Mouse (Mus musculus): ENCODE data around the gene Tbccd1. TPM values are rescaled to one million over a fixed set of nuclear protein-coding genes. Genes with fewer than 3 reads are reported as not detected.

The Tbccd1 gene
- polyA plus RNA-seq (2014; fragmentation: Nextera tagmentation; extraction: Ambion mirVana), result 28.9 and 31.9 TPM in 2 replicates

DNA sequence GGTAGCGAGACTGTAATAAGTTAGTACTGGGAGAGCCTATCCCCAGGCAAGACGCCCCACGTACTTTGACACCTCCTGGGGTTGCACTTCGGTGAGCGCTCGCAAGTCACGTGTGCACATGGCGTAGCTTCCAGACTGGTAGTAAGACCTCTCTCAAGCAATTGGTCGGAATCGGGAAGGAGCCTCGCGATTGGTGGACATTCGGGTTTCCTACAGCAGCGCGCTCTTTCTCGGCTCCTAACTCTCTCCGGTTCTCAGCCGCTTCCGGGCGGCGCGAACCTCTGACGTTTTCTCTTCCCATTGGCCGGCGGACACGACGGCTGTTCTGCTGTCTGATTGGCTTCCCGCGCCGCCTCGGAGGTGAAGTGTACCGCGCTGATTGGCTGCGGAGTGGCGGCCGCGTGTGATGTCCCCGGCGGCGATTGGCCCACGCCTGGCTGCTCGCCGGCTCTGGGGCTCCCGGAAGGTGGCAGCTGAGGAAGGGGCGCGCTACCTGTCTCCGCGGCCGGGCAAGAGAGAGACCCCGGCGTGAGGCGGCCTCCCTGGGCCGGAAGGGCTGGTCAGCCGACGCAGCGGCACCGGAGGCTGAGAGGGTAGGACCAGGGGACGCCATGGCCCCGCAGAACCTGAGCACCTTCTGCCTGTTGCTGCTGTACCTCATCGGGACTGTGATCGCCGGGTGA, at the start of gene Tbccd1, which contains the start of gene Dnajb11:
Gene Tbccd1 (minus strand): TSS at position 239 of the 683 bp plus-strand sequence.
Gene Dnajb11 (plus strand): TSS at position 415 of the 683 bp plus-strand sequence.
- H3K27me3 ChIP-seq (replicated peaks; ENCODE audit: control insufficient read depth, insufficient read depth, low read length), result no peaks in the 10 kb centered on the region
- DNase-seq (ENCODE audit: low spot score) (peak; percentile 98), ATAC-seq (replicated peaks; ENCODE audit: low FRiP score, low TSS enrichment, low read depth) (peak; percentile 100)
- H3K9me3 ChIP-seq (ENCODE audit: control insufficient read depth, low read length), result no peaks in the 10 kb centered on the region
- peaks cover 16% of the 10 kb centered on the region for H3K36me3 ChIP-seq (ENCODE audit: control insufficient read depth, insufficient read depth, low read length)
- H3K9ac ChIP-seq (ENCODE audit: low read length), result peak within 1 kb of the TSS; percentile 85
- peak within 1 kb of the TSS; percentile 91 for H3K4me2 ChIP-seq (ENCODE audit: low read length)
- H3K4me3 ChIP-seq (ENCODE audit: low read depth, low read length), result peak within 1 kb of the TSS; percentile 81
- under 1% methylated on average over 62 of the region's 62 CpGs for WGBS
- H3K4me1 ChIP-seq (replicated peaks; ENCODE audit: control insufficient read depth, insufficient read depth, low read length), result peaks cover 12% of the 10 kb centered on the region
- H3K27ac ChIP-seq (ENCODE audit: low read depth), result peak within 1 kb of the TSS; percentile 55

DNA sequence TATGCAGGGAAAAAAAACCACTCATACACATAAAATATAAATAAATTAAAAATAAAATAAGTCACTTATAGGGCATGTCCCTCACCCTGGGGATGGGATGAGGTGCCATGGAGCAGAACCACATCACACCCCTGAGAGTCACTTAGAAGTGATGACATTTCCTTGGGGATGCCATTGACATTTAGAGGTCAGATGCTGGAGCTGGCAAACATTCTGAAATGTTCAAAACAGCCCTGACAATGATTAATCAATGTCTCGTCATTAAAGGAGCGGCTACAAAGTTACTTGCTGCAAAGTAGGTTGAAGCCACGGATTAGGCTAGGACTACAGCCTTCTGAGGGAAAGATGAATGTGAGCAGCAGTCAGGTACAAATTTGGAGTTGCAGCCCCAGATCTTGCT, 43.9 kb upstream of the Tbccd1 start:
- DNase-seq (ENCODE audit: low spot score), result no peak
- Histone ChIP-seq H3K36me3 (ENCODE audit: control insufficient read depth, insufficient read depth, low read length) (no peaks in the 10 kb centered on the region), H3K9ac (ENCODE audit: low read length) (no peak overlapping the region), H3K4me3 (ENCODE audit: low read depth, low read length) (no peak overlapping the region), H3K4me1 (replicated peaks; ENCODE audit: control insufficient read depth, insufficient read depth, low read length) (no peaks in the 10 kb centered on the region), H3K27me3 (replicated peaks; ENCODE audit: control insufficient read depth, insufficient read depth, low read length) (no peaks in the 10 kb centered on the region), H3K27ac (ENCODE audit: low read depth) (no peak overlapping the region), H3K9me3 (ENCODE audit: control insufficient read depth, low read length) (no peaks in the 10 kb centered on the region), H3K4me2 (ENCODE audit: low read length) (no peak overlapping the region)
- no peak for ATAC-seq (replicated peaks; ENCODE audit: low FRiP score, low TSS enrichment, low read depth)
- WGBS, result 58% methylated on average over 3 of the region's 3 CpGs

DNA sequence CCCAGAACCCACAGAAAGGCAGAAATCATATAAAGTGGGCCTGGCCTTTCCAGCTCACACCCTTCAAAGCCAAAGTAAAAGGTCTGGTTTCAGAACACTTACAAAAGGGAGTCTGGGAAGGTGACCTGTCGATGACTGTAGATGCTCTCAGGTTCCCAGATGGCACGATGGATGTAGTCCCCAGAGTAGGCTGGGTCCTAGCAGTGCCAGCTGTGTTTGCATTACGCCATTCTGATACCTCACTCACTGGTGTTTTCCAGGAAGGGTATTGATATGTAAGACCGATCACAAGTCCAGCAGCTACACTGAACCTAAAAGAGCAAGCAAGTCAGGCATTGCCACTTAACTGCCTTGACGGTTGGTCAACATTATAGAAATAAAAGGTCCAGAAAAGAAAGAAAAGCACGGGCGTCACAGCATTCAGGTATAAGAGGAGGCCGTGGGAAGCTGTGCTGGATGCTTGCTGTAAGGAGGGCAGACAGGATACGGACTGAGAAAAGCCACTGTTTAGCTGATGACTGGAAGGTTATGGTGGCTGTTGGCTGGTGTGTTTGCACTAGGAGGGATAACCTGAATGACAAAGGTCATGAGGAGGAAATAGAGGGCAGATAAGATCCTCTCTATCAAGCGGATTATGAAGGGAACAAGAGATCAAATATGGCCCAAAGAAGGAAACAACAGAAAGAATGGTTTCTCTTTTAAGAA, 42.5 kb upstream of the Tbccd1 start:
- H3K27me3 ChIP-seq (replicated peaks; ENCODE audit: control insufficient read depth, insufficient read depth, low read length), result no peaks in the 10 kb centered on the region
- no peak overlapping the region for H3K4me2 ChIP-seq (ENCODE audit: low read length)
- no peak overlapping the region for H3K4me3 ChIP-seq (ENCODE audit: low read depth, low read length)
- H3K36me3 ChIP-seq (ENCODE audit: control insufficient read depth, insufficient read depth, low read length), result no peaks in the 10 kb centered on the region
- no peaks in the 10 kb centered on the region for H3K9me3 ChIP-seq (ENCODE audit: control insufficient read depth, low read length)
- H3K4me1 ChIP-seq (replicated peaks; ENCODE audit: control insufficient read depth, insufficient read depth, low read length), result no peaks in the 10 kb centered on the region
- DNase-seq (ENCODE audit: low spot score) (no peak), ATAC-seq (replicated peaks; ENCODE audit: low FRiP score, low TSS enrichment, low read depth) (no peak)
- WGBS, result 72% methylated on average over 10 of the region's 10 CpGs
- H3K27ac ChIP-seq (ENCODE audit: low read depth), result no peak overlapping the region
- H3K9ac ChIP-seq (ENCODE audit: low read length), result no peak overlapping the region

DNA sequence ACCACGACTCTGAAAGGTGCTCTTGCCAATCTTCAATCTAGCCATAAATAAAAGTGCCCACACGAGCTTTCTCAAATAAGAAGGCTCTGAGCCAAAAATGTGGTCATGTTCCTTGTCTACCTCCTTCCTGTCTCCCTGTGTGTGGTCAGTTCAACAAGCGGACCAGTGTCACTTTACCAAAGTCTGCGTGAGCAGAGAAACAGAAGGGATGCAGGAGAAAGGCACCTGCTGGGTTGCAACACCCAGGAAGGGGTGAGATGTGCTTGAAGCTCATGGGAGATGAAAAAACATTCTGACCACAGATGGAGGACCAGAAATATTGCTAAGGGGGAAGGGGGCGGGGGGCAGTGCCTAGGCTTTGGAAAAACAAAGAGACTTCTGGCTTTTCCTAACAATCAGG, 41.9 kb upstream of the Tbccd1 start:
- Histone ChIP-seq H3K9me3 (ENCODE audit: control insufficient read depth, low read length) (no peaks in the 10 kb centered on the region), H3K27ac (ENCODE audit: low read depth) (no peak overlapping the region), H3K4me3 (ENCODE audit: low read depth, low read length) (no peak overlapping the region), H3K4me2 (ENCODE audit: low read length) (no peak overlapping the region), H3K9ac (ENCODE audit: low read length) (no peak overlapping the region), H3K36me3 (ENCODE audit: control insufficient read depth, insufficient read depth, low read length) (no peaks in the 10 kb centered on the region), H3K27me3 (replicated peaks; ENCODE audit: control insufficient read depth, insufficient read depth, low read length) (no peaks in the 10 kb centered on the region), H3K4me1 (replicated peaks; ENCODE audit: control insufficient read depth, insufficient read depth, low read length) (no peaks in the 10 kb centered on the region)
- no peak for DNase-seq (ENCODE audit: low spot score)
- WGBS, result 56% methylated on average over 5 of the region's 5 CpGs
- ATAC-seq (replicated peaks; ENCODE audit: low FRiP score, low TSS enrichment, low read depth), result no peak

DNA sequence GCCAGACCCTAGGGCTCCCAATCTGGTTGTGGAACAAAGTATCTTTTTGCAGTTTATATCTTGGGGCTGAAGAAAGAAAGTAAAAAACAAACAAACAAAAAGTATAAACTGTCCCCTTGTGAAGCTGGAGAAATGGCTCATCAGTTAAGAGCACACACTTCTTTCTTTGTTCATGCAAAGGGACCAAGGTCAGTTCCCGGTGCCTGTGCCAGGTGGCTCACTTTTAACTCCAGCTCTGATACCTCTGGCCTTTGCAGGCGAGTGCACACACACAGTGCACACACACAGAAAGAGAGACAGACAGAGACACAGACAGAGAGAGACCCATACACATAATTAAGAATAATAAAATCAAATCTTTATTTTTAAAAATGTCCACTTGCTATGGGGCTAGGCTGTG, 39.1 kb upstream of the Tbccd1 start:
- no peaks in the 10 kb centered on the region for H3K9me3 ChIP-seq (ENCODE audit: control insufficient read depth, low read length)
- H3K4me1 ChIP-seq (replicated peaks; ENCODE audit: control insufficient read depth, insufficient read depth, low read length), result no peaks in the 10 kb centered on the region
- no peak overlapping the region for H3K4me3 ChIP-seq (ENCODE audit: low read depth, low read length)
- ATAC-seq (replicated peaks; ENCODE audit: low FRiP score, low TSS enrichment, low read depth) (no peak), DNase-seq (ENCODE audit: low spot score) (no peak)
- H3K9ac ChIP-seq (ENCODE audit: low read length), result no peak overlapping the region
- no peaks in the 10 kb centered on the region for H3K36me3 ChIP-seq (ENCODE audit: control insufficient read depth, insufficient read depth, low read length)
- 75% methylated on average over 2 of the region's 2 CpGs for WGBS
- no peaks in the 10 kb centered on the region for H3K27me3 ChIP-seq (replicated peaks; ENCODE audit: control insufficient read depth, insufficient read depth, low read length)
- H3K4me2 ChIP-seq (ENCODE audit: low read length), result no peak overlapping the region
- H3K27ac ChIP-seq (ENCODE audit: low read depth), result no peak overlapping the region

DNA sequence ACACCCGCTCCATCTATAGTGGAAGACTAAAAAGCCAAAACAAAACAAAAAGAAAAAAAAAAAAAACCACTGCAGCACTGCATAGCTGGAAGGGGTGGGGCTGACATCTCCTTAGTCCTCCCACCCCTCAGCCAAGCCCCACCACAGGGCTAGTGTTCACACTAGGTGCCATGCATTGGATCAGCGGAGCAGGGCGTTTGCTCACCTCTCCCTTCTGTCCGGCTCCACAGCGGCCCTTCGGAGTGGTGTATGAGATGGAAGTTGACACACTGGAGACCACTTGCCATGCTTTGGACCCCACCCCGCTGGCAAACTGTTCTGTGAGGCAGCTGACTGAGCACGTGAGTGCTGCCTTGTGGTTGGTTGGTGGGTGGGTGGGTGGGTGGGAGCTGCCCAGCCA, 36.6 kb upstream of the Tbccd1 start:
- H3K27ac ChIP-seq (ENCODE audit: low read depth), result no peak overlapping the region
- H3K9ac ChIP-seq (ENCODE audit: low read length), result no peak overlapping the region
- H3K9me3 ChIP-seq (ENCODE audit: control insufficient read depth, low read length), result no peaks in the 10 kb centered on the region
- H3K4me2 ChIP-seq (ENCODE audit: low read length), result no peak overlapping the region
- H3K36me3 ChIP-seq (ENCODE audit: control insufficient read depth, insufficient read depth, low read length), result no peaks in the 10 kb centered on the region
- H3K4me1 ChIP-seq (replicated peaks; ENCODE audit: control insufficient read depth, insufficient read depth, low read length), result no peaks in the 10 kb centered on the region
- 84% methylated on average over 8 of the region's 8 CpGs for WGBS
- no peak overlapping the region for H3K4me3 ChIP-seq (ENCODE audit: low read depth, low read length)
- no peaks in the 10 kb centered on the region for H3K27me3 ChIP-seq (replicated peaks; ENCODE audit: control insufficient read depth, insufficient read depth, low read length)
- DNase-seq (ENCODE audit: low spot score), result no peak
- ATAC-seq (replicated peaks; ENCODE audit: low FRiP score, low TSS enrichment, low read depth), result no peak

DNA sequence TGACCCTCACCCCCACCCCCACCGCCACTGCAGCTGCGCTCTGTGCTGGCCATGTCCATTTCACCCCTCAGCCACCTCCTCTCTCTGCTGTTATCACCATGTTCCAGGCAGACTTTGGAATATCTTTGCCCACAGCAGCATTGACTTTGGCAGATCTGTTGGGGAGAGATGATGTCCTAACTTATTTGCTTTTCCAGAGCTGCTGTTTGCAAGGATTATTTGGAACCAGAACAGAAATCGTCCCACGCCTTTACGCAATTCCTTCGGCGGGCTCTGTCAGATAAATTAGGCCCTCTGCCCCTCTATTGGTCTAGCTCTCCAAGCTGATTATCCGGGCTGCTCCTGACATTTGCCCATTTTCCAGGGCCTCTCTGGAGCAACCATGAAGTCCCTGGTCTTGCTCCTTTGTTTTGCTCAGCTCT, 34.3 kb upstream of the Tbccd1 start:
- Histone ChIP-seq H3K4me3 (ENCODE audit: low read depth, low read length) (no peak overlapping the region), H3K4me2 (ENCODE audit: low read length) (no peak overlapping the region), H3K9me3 (ENCODE audit: control insufficient read depth, low read length) (no peaks in the 10 kb centered on the region), H3K27ac (ENCODE audit: low read depth) (no peak overlapping the region), H3K27me3 (replicated peaks; ENCODE audit: control insufficient read depth, insufficient read depth, low read length) (no peaks in the 10 kb centered on the region), H3K9ac (ENCODE audit: low read length) (no peak overlapping the region), H3K36me3 (ENCODE audit: control insufficient read depth, insufficient read depth, low read length) (no peaks in the 10 kb centered on the region), H3K4me1 (replicated peaks; ENCODE audit: control insufficient read depth, insufficient read depth, low read length) (no peaks in the 10 kb centered on the region)
- 89% methylated on average over 8 of the region's 8 CpGs for WGBS
- DNase-seq (ENCODE audit: low spot score), result no peak
- ATAC-seq (replicated peaks; ENCODE audit: low FRiP score, low TSS enrichment, low read depth), result no peak

DNA sequence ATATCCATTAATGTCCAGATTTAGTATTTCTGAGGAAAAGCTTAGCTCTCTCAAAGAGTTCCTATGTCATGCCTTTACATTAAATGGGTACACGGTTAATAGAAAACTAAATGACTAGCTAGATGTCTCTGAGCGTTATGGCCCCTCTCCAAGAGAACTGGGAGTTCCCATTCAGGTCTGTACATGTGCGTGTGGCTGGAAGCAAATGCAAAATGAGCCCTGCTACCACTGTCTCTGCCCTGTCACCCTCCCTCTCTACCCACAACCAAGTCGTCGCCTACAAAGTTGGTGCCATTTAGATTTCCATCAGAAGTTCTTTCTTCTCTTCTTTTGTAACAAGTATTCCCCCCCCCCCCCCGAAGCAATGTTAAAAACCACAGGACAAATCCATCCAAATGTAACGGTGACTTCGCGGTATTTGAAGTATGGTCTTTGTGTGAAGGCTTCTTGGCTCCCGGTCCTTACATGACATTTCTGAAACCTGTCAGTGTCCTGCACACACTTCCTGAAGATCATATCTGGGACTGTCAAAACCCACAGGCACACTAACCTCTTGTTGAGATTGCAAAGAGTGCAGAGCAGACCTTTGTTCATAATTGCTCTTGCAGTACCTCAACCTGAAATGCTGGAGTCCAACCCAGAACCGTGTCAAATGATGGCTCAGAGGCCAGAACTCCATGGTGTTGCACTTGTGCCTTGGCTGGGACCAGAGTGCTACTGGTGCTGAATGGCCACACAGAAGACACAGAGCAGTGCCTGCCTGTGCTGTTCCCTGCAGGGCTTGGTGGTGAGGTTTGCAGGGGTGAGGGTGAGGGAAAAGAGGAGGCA, 33.4 kb upstream of the Tbccd1 start, which contains the start of gene Ahsg:
Gene Ahsg (plus strand): TSS at position 595 of the 828 bp plus-strand sequence.
- no peak for DNase-seq (ENCODE audit: low spot score)
- Histone ChIP-seq H3K4me1 (replicated peaks; ENCODE audit: control insufficient read depth, insufficient read depth, low read length) (no peaks in the 10 kb centered on the region), H3K27me3 (replicated peaks; ENCODE audit: control insufficient read depth, insufficient read depth, low read length) (no peaks in the 10 kb centered on the region), H3K27ac (ENCODE audit: low read depth) (no peak within 1 kb of the TSS), H3K4me2 (ENCODE audit: low read length) (no peak within 1 kb of the TSS), H3K4me3 (ENCODE audit: low read depth, low read length) (no peak within 1 kb of the TSS), H3K9ac (ENCODE audit: low read length) (no peak within 1 kb of the TSS), H3K9me3 (ENCODE audit: control insufficient read depth, low read length) (no peaks in the 10 kb centered on the region), H3K36me3 (ENCODE audit: control insufficient read depth, insufficient read depth, low read length) (no peaks in the 10 kb centered on the region)
- no peak for ATAC-seq (replicated peaks; ENCODE audit: low FRiP score, low TSS enrichment, low read depth)
- 91% methylated on average over 11 of the region's 11 CpGs for WGBS
